Mouse (Mus musculus): ENCODE data around the gene Fam162a. TPM values are rescaled to one million over a fixed set of nuclear protein-coding genes. Genes with fewer than 3 reads are reported as not detected.
"Not testable (repeated sequence)": the region's sequence is repeated elsewhere in the genome, so short reads cannot be mapped to it uniquely, and the experiment has no call there.

Fam162a gene
- polyA plus RNA-seq, 1 experiment, result 7.9 TPM

GRCm38 (mm10) chr16:36067694-36068093 lies 3.7 kb downstream of the Fam162a start:
- no peak for TF ChIP-seq GATA1 (IDR thresholded peaks at IDR 0.05; ENCODE audit: low read length)
- no peak for TF ChIP-seq TAL1 (IDR thresholded peaks at IDR 0.05; ENCODE audit: low read length)
- Histone ChIP-seq H3K27me3 (ENCODE audit: control insufficient read depth) (no peaks in the 10 kb centered on the region), H3K4me1 (ENCODE audit: control insufficient read depth) (peaks cover 51% of the 10 kb centered on the region), H3K36me3 (ENCODE audit: control insufficient read depth) (peaks cover 38% of the 10 kb centered on the region), H3K4me3 (replicated peaks) (no peak overlapping the region), H3K9me3 (ENCODE audit: control insufficient read depth, low read length) (no peaks in the 10 kb centered on the region)

GRCm38 (mm10) chr16:36064904-36065303 lies 6.5 kb downstream of the Fam162a start:
- Histone ChIP-seq H3K27me3 (ENCODE audit: control insufficient read depth) (no peaks in the 10 kb centered on the region), H3K4me1 (ENCODE audit: control insufficient read depth) (peaks cover 48% of the 10 kb centered on the region), H3K4me3 (replicated peaks) (no peak overlapping the region), H3K9me3 (ENCODE audit: control insufficient read depth, low read length) (no peaks in the 10 kb centered on the region), H3K36me3 (ENCODE audit: control insufficient read depth) (peaks cover 51% of the 10 kb centered on the region)
- TF ChIP-seq GATA1 (IDR thresholded peaks at IDR 0.05; ENCODE audit: low read length) (no peak), TAL1 (IDR thresholded peaks at IDR 0.05; ENCODE audit: low read length) (no peak)

- TF ChIP-seq GATA1 (IDR thresholded peaks at IDR 0.05; ENCODE audit: low read length) (no peak), TAL1 (IDR thresholded peaks at IDR 0.05; ENCODE audit: low read length) (no peak)
- Histone ChIP-seq H3K4me3 (replicated peaks) (no peak overlapping the region), H3K36me3 (ENCODE audit: control insufficient read depth) (peaks cover 37% of the 10 kb centered on the region), H3K9me3 (ENCODE audit: control insufficient read depth, low read length) (no peaks in the 10 kb centered on the region), H3K27me3 (ENCODE audit: control insufficient read depth) (no peaks in the 10 kb centered on the region), H3K4me1 (ENCODE audit: control insufficient read depth) (peaks cover 38% of the 10 kb centered on the region)
Observed at GRCm38 (mm10) chr16:36063315-36063714, 8.1 kb downstream of the Fam162a start.

GRCm38 (mm10) chr16:36062534-36062933 lies 8.9 kb downstream of the Fam162a start:
- not testable (repeated sequence) for H3K9me3 ChIP-seq (ENCODE audit: control insufficient read depth, low read length); H3K4me3 ChIP-seq (replicated peaks); H3K27me3 ChIP-seq (ENCODE audit: control insufficient read depth)
- Histone ChIP-seq H3K4me1 (ENCODE audit: control insufficient read depth) (peaks cover 36% of the 10 kb centered on the region), H3K36me3 (ENCODE audit: control insufficient read depth) (peaks cover 32% of the 10 kb centered on the region)

GRCm38 (mm10) chr16:36057933-36058475 lies 13.4 kb downstream of the Fam162a start:
- H3K27me3 ChIP-seq (ENCODE audit: control insufficient read depth), result no peaks in the 10 kb centered on the region
- H3K4me3 ChIP-seq (replicated peaks), result no peak overlapping the region
- TF ChIP-seq GATA1 (IDR thresholded peaks at IDR 0.05; ENCODE audit: low read length) (no peak), TAL1 (IDR thresholded peaks at IDR 0.05; ENCODE audit: low read length) (no peak)
- H3K4me1 ChIP-seq (ENCODE audit: control insufficient read depth), result peaks cover 24% of the 10 kb centered on the region
- no peaks in the 10 kb centered on the region for H3K9me3 ChIP-seq (ENCODE audit: control insufficient read depth, low read length)
- H3K36me3 ChIP-seq (ENCODE audit: control insufficient read depth), result peaks cover 47% of the 10 kb centered on the region

GRCm38 (mm10) chr16:36056416-36056815 lies 15.0 kb downstream of the Fam162a start:
- H3K27me3 ChIP-seq (ENCODE audit: control insufficient read depth), result no peaks in the 10 kb centered on the region

GRCm38 (mm10) chr16:36054920-36055319 lies 16.5 kb downstream of the Fam162a start:
- Histone ChIP-seq H3K9me3 (ENCODE audit: control insufficient read depth, low read length) (no peaks in the 10 kb centered on the region), H3K27me3 (ENCODE audit: control insufficient read depth) (no peaks in the 10 kb centered on the region), H3K36me3 (ENCODE audit: control insufficient read depth) (peaks cover 58% of the 10 kb centered on the region), H3K4me1 (ENCODE audit: control insufficient read depth) (peaks cover 8% of the 10 kb centered on the region), H3K4me3 (replicated peaks) (no peak overlapping the region)
- TF ChIP-seq TAL1 (IDR thresholded peaks at IDR 0.05; ENCODE audit: low read length) (no peak), GATA1 (IDR thresholded peaks at IDR 0.05; ENCODE audit: low read length) (no peak)

More at GRCm38 (mm10) chr16:36056416-36056815, 15.0 kb downstream of the Fam162a start:
- no peak for TF ChIP-seq GATA1 (IDR thresholded peaks at IDR 0.05; ENCODE audit: low read length)
- TF ChIP-seq TAL1 (IDR thresholded peaks at IDR 0.05; ENCODE audit: low read length), result no peak
- Histone ChIP-seq H3K9me3 (ENCODE audit: control insufficient read depth, low read length) (no peaks in the 10 kb centered on the region), H3K4me1 (ENCODE audit: control insufficient read depth) (peaks cover 15% of the 10 kb centered on the region), H3K4me3 (replicated peaks) (no peak overlapping the region), H3K36me3 (ENCODE audit: control insufficient read depth) (peaks cover 56% of the 10 kb centered on the region)

GRCm38 (mm10) chr16:36053524-36054275 lies 17.7 kb downstream of the Fam162a start:
- Histone ChIP-seq H3K27me3 (ENCODE audit: control insufficient read depth) (no peaks in the 10 kb centered on the region), H3K4me1 (ENCODE audit: control insufficient read depth) (peaks cover 6% of the 10 kb centered on the region), H3K4me3 (replicated peaks) (no peak overlapping the region), H3K9me3 (ENCODE audit: control insufficient read depth, low read length) (no peaks in the 10 kb centered on the region), H3K36me3 (ENCODE audit: control insufficient read depth) (peaks cover 70% of the 10 kb centered on the region)
- TF ChIP-seq TAL1 (IDR thresholded peaks at IDR 0.05; ENCODE audit: low read length) (no peak), GATA1 (IDR thresholded peaks at IDR 0.05; ENCODE audit: low read length) (no peak)

- Histone ChIP-seq H3K4me3 (replicated peaks) (no peak overlapping the region), H3K36me3 (ENCODE audit: control insufficient read depth) (peaks cover 86% of the 10 kb centered on the region), H3K27me3 (ENCODE audit: control insufficient read depth) (no peaks in the 10 kb centered on the region), H3K9me3 (ENCODE audit: control insufficient read depth, low read length) (no peaks in the 10 kb centered on the region), H3K4me1 (ENCODE audit: control insufficient read depth) (no peaks in the 10 kb centered on the region)
- TF ChIP-seq GATA1 (IDR thresholded peaks at IDR 0.05; ENCODE audit: low read length), result no peak
- no peak for TF ChIP-seq TAL1 (IDR thresholded peaks at IDR 0.05; ENCODE audit: low read length)
Observed at GRCm38 (mm10) chr16:36051491-36051890, 19.9 kb downstream of the Fam162a start.

Measured in erythroblast, embryonic 14.5 days (primary cell).